Mouse (Mus musculus) heart, adult 2 months (tissue): ENCODE data around the gene Gnb1l. TPM values are rescaled to one million over a fixed set of nuclear protein-coding genes. Genes with fewer than 3 reads are reported as not detected.
A peak's percentile ranks its signal among the peaks of the same experiment; 100 is the strongest.

Source experiments
- DNase-seq, 2 experiments: peaks; one replicate each; pipeline ENCODE4 v3.0.0; 2021
- H3K27ac ChIP-seq: fragments of 200-600 bp; 2 replicates; pipeline ENCODE4 v1.8.1; 2022
- H3K27me3 ChIP-seq: fragments of 200-500 bp; 2 replicates; pipeline ENCODE4 v1.6.1; 2012; ENCODE audit warnings: mild to moderate bottlenecking, low read length, inconsistent platforms, mixed read lengths; ENCODE audit not compliant: control insufficient read depth, insufficient read depth
- H3K36me3 ChIP-seq: fragments of 200-500 bp; 2 replicates; pipeline ENCODE4 v1.6.1; 2012; ENCODE audit warnings: low read length, inconsistent platforms; ENCODE audit not compliant: control insufficient read depth, insufficient read depth
- H3K4me1 ChIP-seq: fragments of 200-500 bp; 2 replicates; pipeline ENCODE4 v1.6.1; 2011; ENCODE audit warnings: low read length; ENCODE audit not compliant: control insufficient read depth, insufficient read depth
- H3K4me3 ChIP-seq: fragments of 200-600 bp; 2 replicates; pipeline ENCODE4 v1.8.1; 2022
- H3K79me2 ChIP-seq: fragments of 200-500 bp; replicated peaks from 2 replicates; pipeline ENCODE4 v1.6.1; 2012; ENCODE audit warnings: mild to moderate bottlenecking, inconsistent platforms, low read length, moderate library complexity, mixed read lengths; ENCODE audit not compliant: control insufficient read depth, insufficient read depth
- H3K9ac ChIP-seq: fragments of 200-500 bp; 2 replicates; pipeline ENCODE4 v1.6.1; 2012; ENCODE audit warnings: low read depth, mild to moderate bottlenecking, control low read depth, inconsistent platforms, low read length, mixed read lengths
- CTCF ChIP-seq: fragments of 200-600 bp; IDR thresholded peaks from 2 replicates; pipeline ENCODE4 v1.8.1; 2022; ENCODE audit warnings: antibody characterized with exemption, mild to moderate bottlenecking, moderate library complexity
- EP300 ChIP-seq: fragments of 200-500 bp; IDR thresholded peaks from 2 replicates; pipeline ENCODE4 v1.6.1; 2011; ENCODE audit warnings: low read depth, low read length, control low read depth; ENCODE audit not compliant: insufficient read depth
- POLR2A ChIP-seq: fragments of 200-500 bp; IDR thresholded peaks from 2 replicates; pipeline ENCODE4 v1.6.1; 2011; ENCODE audit warnings: mild to moderate bottlenecking, low read depth, low read length, control low read depth; ENCODE audit not compliant: insufficient read depth
- WGBS: fragments of 180-500 bp; shearing (Covaris S2); methylation state at CpG from one replicate; pipeline ENCODE4 v1.1.7; 2018; 5-methylcytosine and 5-hydroxymethylcytosine counted together
- intact Hi-C: fragments of 180-260 bp; cut with DNase I; formaldehyde crosslinking; loops from one replicate; pipeline ENCODE4 v1.15.1; 2025
- polyA plus RNA-seq: library from polyadenylated mRNA; depleted of rRNA; stranded (reverse); fragments of >200 nt; gene quantifications from 2 replicates; pipeline ENCODE4 v1.2.3, GENCODE M21; 2012
- total RNA-seq, 2 experiments: library from RNA; stranded (reverse); gene quantifications; 2 replicates each; pipeline ENCODE4 v1.2.3; 2021

Gene Gnb1l
- total and polyA plus RNA-seq, 3 experiments, result 5.3 to 8.5 (median 7.4) TPM

DNA sequence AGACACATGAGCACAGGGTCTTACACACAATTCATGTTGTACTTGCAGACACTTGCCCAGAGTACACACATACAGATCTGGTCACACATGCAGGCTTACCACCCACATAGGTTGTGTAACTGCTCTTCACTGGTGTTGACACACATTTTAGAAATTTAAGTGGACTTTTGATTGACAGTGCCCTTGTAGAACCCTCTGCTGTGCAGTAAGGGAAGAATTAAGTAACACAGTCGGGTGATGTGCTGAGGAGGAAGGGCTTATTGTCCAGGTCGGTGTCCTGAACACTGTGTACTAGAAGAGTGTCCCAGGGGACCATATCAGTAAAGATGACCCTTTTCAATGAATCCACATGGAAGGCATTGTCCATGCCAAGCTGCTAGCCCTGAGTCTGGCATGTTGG lies 95.4 kb downstream of the Gnb1l start:
- Histone ChIP-seq H3K27ac (no peak overlapping the region), H3K4me3 (no peak overlapping the region), H3K4me1 (no peaks in the 10 kb centered on the region; the same call in 1 of the 2 replicates), H3K79me2 (no peaks in the 10 kb centered on the region), H3K27me3 (peaks cover 15% of the 10 kb centered on the region), H3K9ac (no peak overlapping the region), H3K36me3 (no peaks in the 10 kb centered on the region)
- no peak for TF ChIP-seq EP300
- no peak for TF ChIP-seq CTCF
- no peak for TF ChIP-seq POLR2A
- DNase-seq, result no peak
- intact Hi-C loops, result no loop called here
- WGBS, result 70% methylated on average over 2 of the region's 2 CpGs

DNA sequence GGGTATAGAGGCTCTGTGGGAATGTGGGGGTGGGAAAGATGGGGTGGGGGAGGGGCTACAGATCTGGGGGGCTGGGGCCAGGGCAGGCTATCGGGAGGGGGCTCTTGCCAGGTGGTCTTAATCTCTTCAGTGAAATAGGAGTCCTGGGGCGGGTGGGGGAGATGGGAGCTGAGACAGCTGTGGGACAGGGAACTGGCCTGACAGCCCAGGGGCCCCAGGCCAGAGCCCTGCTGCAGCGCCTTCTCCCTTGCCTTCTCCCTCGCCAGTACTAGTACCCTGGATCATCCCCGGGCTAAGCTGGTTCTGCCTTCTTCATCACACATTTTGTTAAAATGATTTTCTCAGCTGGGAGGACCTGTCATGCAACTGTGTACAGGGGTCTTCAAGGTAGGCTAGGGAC lies 97.7 kb downstream of the Gnb1l start:
- 64% methylated on average over 5 of the region's 5 CpGs for WGBS
- intact Hi-C loops, result no loop called here
- TF ChIP-seq POLR2A (no peak), EP300 (no peak), CTCF (no peak)

DNA sequence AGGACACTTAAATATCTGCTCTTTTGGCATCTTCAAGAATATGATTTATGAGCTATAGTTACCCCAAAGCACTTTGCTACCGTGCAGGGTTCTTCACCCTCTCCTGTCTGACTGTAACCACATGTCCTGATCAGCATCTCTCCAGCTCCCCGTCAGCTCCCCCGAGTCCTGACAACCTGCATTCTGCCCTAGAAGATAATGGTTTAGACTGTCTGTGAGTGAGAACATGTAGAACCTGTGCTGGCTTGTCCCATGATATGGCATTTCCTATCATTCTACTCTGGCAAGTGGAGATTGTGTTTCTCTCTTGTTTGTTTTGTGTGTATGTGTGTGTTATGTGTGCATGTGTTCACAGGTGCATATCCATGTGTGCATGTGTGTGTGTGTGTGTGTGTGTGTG lies 99.5 kb downstream of the Gnb1l start:
- WGBS, result 69% methylated on average over 3 of the region's 3 CpGs
- Histone ChIP-seq H3K27ac (no peak overlapping the region), H3K9ac (no peak overlapping the region), H3K4me1 (no peaks in the 10 kb centered on the region), H3K4me3 (no peak overlapping the region), H3K79me2 (no peaks in the 10 kb centered on the region), H3K27me3 (no peaks in the 10 kb centered on the region), H3K36me3 (no peaks in the 10 kb centered on the region)
- TF ChIP-seq CTCF (no peak), EP300 (no peak), POLR2A (no peak)
- intact Hi-C loops, result no loop called here
- DNase-seq, result no peak

More for the DNA sequence above, 97.7 kb downstream of the Gnb1l start:
- Histone ChIP-seq H3K36me3 (no peaks in the 10 kb centered on the region), H3K79me2 (no peaks in the 10 kb centered on the region), H3K27me3 (peaks cover 6% of the 10 kb centered on the region), H3K4me1 (no peaks in the 10 kb centered on the region; the same call in 1 of the 2 replicates), H3K27ac (no peak overlapping the region), H3K4me3 (no peak overlapping the region), H3K9ac (no peak overlapping the region)
- no peak for DNase-seq

DNA sequence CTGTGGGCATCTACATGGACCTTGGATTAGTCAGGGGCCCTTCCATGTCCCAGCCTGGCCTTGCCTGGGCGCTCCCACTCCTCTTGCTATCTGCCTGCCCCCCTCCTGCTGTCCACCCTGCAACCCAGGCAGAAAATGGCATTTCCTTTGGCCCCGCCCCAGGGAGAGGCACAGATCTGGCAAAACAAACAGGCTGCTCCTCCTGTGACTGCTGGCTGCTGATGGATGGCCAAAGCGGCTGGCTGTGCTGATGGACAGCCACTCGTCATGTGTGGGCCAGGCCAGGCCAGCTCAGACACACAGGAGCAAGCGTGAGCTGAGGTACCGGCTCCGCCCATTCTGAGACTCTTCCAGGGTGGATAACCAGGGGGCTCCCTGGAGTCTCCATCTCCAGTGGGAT lies 102.9 kb downstream of the Gnb1l start:
- H3K36me3 ChIP-seq, result no peaks in the 10 kb centered on the region
- no peak for DNase-seq
- no peak overlapping the region for H3K27ac ChIP-seq
- peaks cover 2% of the 10 kb centered on the region; the same call in 1 of the 2 replicates for H3K4me1 ChIP-seq
- no peak overlapping the region for H3K4me3 ChIP-seq
- no peaks in the 10 kb centered on the region for H3K79me2 ChIP-seq
- no peaks in the 10 kb centered on the region for H3K27me3 ChIP-seq
- H3K9ac ChIP-seq, result no peak overlapping the region
- no peak for TF ChIP-seq POLR2A
- no peak for TF ChIP-seq CTCF
- TF ChIP-seq EP300, result no peak
- intact Hi-C loops, result no loop called here
- WGBS, result 76% methylated on average over 7 of the region's 7 CpGs

DNA sequence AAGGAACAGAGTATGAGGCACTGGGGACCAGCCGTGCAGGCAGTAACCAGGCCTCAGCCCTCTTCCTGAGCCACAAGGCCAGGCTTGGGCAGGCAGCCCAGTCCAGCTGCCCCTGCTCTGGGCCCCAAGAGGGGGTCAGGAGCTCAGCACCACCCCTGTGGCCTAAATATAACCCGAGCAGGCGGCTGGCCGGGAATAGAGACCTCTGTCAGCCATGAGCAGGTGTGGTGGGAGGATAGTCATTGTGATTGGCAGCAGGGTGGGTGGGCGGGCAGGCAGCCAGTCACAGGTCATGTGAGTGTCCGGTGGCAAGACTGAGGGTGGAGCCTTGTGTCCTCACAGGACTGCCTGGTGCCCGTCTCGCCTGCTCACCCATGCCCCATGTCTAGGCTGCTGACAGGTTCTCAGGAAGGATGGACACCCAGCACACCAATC lies 105.8 kb downstream of the Gnb1l start:
- no peak for TF ChIP-seq EP300
- no peak for TF ChIP-seq POLR2A
- TF ChIP-seq CTCF, result no peak
- peaks cover 2% of the 10 kb centered on the region; the same call in 1 of the 2 replicates for H3K4me1 ChIP-seq
- intact Hi-C loops, result no loop called here
- no peak overlapping the region for H3K4me3 ChIP-seq
- no peak overlapping the region for H3K9ac ChIP-seq
- H3K27me3 ChIP-seq, result no peaks in the 10 kb centered on the region
- H3K27ac ChIP-seq, result peak overlapping the region; percentile 73
- H3K79me2 ChIP-seq, result no peaks in the 10 kb centered on the region
- 37% methylated on average over 8 of the region's 8 CpGs for WGBS
- H3K36me3 ChIP-seq, result no peaks in the 10 kb centered on the region
- DNase-seq, result peak; percentile 70 to 75

DNA sequence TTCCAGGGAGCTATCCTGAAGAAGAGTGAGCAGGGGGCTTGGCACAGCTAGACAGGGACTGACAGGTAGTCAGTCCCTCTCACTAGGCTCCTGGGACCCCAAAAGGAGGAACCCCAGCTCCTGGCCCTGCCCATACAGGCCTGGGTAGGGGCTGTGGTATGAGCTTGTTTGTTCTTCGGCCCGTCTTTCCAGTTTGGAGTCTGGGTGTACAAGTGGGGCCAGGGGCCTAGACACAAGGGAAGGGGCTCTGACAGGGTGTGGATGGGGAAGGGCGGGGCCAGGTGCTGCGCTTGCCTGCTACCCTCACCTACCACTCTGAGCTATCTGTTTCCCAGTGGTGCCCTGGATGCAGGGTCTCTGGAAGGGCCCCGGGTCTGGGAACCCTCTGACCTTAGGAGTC lies 107.2 kb downstream of the Gnb1l start:
- DNase-seq, result no peak
- Histone ChIP-seq H3K36me3 (no peaks in the 10 kb centered on the region), H3K4me3 (no peak overlapping the region), H3K4me1 (peaks cover 2% of the 10 kb centered on the region; the same call in 1 of the 2 replicates), H3K79me2 (no peaks in the 10 kb centered on the region), H3K9ac (no peak overlapping the region), H3K27ac (no peak overlapping the region), H3K27me3 (no peaks in the 10 kb centered on the region)
- TF ChIP-seq CTCF (no peak), POLR2A (no peak), EP300 (no peak)
- 93% methylated on average over 5 of the region's 5 CpGs for WGBS
- intact Hi-C loops, result no loop called here
